Mouse (Mus musculus): ENCODE measurements around the gene Slc25a33.

GRCm38 (mm10) chr4:149721163-149721562 lies 52.9 kb downstream of the Slc25a33 start:
- no peak for TF ChIP-seq CTCF (IDR thresholded peaks at IDR 0.05)
- TF ChIP-seq EP300 (IDR thresholded peaks at IDR 0.05; ENCODE audit: insufficient read depth, low read depth, low read length): no peak
- TF ChIP-seq POLR2A (IDR thresholded peaks at IDR 0.05; ENCODE audit: insufficient read depth, low read depth, low read length): no peak
